Mouse (Mus musculus): ENCODE data around the gene Ryr1.
A peak's percentile ranks its signal among the peaks of the same experiment; 100 is the strongest.

Ryr1 gene

DNA sequence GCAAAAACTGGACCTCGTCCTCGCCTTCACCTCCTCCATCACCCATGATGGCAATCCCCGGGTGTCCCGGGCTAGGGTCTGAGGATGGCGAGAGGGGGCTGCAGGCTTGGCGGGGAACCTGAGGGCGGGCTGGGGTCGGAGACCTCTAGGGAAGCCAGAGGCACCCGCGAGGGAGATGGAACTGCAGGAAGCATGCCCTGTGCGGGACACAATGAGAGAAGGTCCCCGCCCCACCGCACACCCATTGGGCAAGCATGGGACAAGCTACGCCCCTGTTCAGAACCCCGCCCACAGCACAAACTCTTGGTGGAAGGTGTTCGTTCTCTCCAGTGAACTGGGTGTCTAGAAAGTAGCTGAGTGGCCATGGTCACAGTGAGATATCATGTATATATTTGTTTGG lies at the start of gene Ryr1:
Gene Ryr1 (minus strand): TSS at position 210 of the 400 bp plus-strand sequence.
- no peak for ATAC-seq (ENCODE audit: insufficient number of reproducible peaks, low FRiP score, low TSS enrichment)

- no peak for ATAC-seq (ENCODE audit: insufficient number of reproducible peaks, low FRiP score, low TSS enrichment)
Measured at GRCm38 (mm10) chr7:29172390-29173016, 47.5 kb upstream of the Ryr1 start.

DNA sequence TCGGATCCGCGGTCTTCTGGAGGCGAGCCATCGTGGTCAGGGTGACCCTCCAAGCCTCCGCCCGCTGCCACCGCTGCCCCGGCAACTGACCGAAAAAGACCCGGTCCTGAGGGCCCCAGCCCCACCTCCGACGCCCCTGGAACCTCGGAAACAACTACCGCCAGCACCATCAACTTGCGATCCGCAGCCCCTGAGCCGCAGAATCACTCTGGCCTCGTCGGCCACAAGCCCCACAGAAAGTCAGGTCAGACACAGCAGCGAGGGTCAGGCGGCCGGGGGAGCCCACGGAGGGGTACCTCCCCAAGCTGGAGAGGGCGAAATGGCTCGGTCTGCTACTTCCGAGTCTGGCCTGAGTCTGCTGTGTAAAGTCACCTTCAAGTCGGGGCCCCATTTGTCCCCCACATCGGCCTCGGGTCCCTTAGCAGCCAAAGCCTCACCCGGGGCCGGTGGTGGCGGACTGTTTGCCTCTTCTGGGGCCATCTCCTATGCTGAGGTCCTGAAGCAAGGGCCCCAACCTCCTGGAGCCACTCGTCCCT lies 46.7 kb upstream of the Ryr1 start:
- ATAC-seq (ENCODE audit: insufficient number of reproducible peaks, low FRiP score, low TSS enrichment) = no peak

DNA sequence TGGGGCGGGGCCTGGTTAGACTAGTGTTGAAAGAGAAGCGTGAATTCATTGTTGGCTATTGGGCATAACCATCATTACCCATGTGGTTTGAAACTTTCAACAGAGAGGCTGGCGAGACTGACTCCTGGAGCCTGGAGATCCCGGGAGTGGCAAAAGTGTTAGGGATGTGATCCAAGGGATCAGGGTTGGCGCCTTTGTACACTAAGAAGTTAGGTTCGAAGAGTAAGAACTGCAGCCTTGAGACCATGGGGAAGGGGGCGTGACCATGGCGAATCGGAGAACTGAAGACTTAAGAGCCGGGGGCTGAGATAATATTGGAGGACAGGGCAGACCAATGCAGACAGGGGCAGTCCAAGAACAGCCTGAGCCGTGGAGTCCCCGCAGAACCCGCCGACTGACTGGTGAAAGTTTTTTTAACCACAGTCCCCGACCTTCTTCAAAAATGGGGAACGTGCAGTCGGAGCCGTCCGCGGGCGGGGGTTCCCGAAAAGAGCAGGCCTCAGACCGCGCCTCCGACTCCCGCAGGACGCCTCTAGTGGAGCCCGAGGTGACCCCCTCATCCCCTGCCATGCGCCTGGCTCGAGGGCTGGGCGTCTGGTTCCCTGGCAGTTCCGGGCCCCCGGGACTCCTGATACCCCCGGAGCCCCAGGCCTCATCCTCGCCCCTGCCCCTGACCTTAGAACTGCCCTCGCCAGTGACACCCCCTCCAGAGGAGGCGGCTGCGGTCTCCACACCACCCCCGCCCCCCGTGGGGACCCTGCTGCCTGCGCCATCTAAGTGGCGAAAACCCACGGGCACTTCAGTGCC lies 46.0 kb upstream of the Ryr1 start:
- ATAC-seq (ENCODE audit: insufficient number of reproducible peaks, low FRiP score, low TSS enrichment) = no peak

- no peak; the same call in 1 of the 2 replicates for ATAC-seq (ENCODE audit: insufficient number of reproducible peaks, low FRiP score, low TSS enrichment)
Measured at GRCm38 (mm10) chr7:29170066-29170754, 45.2 kb upstream of the Ryr1 start, which contains the start of the genes Ggn and Spred3. Gene Ggn, plus strand, starts transcription at chr7:29170210. Gene Spred3, minus strand, starts transcription at chr7:29170411.

GRCm38 (mm10) chr7:29169231-29170065 lies 44.5 kb upstream of the Ryr1 start:
- ATAC-seq (ENCODE audit: insufficient number of reproducible peaks, low FRiP score, low TSS enrichment) = peak; percentile 80

DNA sequence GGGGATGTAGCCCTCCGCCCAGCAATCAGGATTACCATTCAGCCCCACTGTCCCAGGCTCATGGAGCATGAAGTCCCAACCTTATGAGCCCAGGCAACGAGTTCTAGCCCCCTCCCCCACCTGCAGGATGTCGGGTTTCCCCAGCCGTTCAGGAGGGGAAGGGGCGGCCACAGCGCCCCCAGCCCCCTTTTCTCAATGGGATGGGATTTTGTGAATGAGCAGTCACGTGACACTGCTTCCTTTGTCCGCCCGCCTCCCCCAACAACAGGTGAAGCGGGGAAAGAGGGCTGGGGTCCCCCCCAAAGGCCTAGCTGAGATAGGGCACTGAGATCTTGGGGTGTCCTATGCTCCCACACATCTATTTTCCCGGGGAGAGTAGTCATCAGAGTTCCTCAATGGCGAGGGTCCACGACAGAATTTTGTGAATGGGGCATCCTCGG lies 43.8 kb upstream of the Ryr1 start:
- ATAC-seq (ENCODE audit: insufficient number of reproducible peaks, low FRiP score, low TSS enrichment) = no peak

DNA sequence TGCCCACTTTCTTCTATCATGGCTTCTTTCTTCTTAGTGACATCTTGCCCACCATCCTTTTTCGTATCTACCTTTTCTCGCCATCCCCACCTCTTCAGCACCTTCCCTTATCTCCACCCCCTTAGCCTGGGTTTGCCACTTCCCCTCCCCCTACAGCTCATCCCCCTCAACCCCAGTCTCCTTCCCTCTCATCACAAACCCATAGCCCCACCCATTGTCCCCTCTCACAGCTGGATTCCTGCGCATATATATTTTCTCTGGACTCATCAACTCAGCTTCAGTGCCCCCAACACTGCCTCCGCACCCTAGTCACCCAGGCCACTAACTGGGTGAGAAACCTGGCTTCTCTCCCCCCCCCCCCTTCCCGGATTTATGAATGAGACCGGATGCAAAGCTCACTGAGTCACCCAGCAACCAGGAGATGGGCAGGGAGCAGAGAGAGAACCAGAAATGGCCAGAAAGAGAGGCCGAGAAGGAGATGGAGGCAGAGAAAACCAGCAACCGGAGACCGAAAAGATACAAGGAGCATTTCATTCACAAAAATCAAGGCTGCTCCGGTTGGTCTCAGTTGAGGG lies 43.2 kb upstream of the Ryr1 start:
- no peak for ATAC-seq (ENCODE audit: insufficient number of reproducible peaks, low FRiP score, low TSS enrichment)

DNA sequence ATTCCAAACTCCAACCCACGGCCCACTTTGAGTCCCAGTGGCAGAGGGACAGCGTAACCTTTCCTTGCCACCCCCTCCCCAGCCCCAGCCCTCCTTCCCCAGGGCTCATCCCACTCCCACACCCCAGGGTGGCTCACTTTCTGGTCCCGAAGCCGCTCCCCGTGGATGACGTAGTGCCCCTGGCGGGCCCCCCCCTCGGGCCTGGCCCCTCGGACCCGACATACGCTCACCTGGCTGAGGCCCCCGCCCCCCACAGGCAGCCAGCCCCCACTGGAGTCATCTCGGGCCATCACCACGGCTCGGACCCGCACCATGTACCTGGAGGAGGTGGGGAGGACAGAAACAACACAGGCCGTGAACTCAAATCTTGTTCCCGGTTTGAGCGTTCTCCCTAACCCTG lies 42.7 kb upstream of the Ryr1 start:
- no peak for ATAC-seq (ENCODE audit: insufficient number of reproducible peaks, low FRiP score, low TSS enrichment)

DNA sequence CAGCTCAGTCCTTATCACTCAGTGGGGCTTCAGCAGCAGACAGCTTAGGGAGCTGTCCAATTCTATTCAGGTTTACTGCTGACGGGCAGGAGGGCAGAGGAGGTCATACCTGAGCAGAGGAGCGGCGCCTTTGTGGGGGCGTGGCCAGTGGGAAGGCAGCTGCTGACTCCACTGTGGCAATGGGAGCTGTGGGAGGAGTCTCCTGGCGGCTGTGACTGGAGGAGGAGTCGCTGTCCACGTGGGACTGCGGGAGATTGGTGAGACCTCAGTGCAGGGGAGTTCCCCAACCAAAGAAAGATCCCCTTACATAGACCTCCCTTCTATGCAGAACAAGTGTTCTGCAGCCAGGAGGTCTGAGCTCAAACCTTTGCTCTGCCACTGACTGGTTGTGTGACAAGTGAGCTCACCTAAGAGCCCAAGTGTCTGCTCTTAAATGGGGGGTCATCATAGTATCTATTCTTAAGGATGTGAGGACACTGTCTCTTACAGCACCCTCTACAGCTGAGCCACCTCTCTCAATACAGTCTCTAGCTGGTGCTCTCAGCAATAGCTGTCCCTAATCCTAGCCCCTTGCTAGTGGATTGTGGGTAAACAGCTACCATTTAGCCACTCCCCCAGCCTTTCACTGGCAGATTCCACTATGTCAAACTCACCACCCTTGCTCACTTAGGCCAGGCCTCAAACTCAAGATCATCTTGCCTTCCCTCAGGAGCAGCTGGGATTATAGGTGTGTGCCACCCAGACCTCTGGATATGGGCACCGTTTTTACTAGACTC lies 38.0 kb upstream of the Ryr1 start:
- ATAC-seq (ENCODE audit: insufficient number of reproducible peaks, low FRiP score, low TSS enrichment) = no peak

GRCm38 (mm10) chr7:29162294-29162693 lies 37.3 kb upstream of the Ryr1 start:
- no peak for ATAC-seq (ENCODE audit: insufficient number of reproducible peaks, low FRiP score, low TSS enrichment)

DNA sequence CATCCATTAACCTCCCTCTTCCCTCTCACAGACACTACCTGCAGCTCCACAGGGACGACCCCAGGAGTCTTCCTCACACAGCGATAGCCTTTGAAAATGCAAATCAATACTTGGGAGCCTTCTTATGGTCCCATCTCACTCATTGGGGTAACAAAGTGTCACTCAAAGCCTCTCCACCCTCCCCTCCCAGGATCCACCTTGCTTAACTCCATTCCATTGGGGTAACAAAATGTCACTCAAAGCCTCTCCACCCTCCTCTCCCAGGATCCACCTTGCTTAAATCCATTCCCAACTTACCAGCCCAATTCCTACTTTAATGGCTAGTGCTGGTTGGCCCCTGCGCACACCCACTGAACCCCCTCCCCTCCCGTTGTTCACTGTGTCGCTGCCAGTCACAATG lies 33.3 kb upstream of the Ryr1 start:
- no peak for ATAC-seq (ENCODE audit: insufficient number of reproducible peaks, low FRiP score, low TSS enrichment)

DNA sequence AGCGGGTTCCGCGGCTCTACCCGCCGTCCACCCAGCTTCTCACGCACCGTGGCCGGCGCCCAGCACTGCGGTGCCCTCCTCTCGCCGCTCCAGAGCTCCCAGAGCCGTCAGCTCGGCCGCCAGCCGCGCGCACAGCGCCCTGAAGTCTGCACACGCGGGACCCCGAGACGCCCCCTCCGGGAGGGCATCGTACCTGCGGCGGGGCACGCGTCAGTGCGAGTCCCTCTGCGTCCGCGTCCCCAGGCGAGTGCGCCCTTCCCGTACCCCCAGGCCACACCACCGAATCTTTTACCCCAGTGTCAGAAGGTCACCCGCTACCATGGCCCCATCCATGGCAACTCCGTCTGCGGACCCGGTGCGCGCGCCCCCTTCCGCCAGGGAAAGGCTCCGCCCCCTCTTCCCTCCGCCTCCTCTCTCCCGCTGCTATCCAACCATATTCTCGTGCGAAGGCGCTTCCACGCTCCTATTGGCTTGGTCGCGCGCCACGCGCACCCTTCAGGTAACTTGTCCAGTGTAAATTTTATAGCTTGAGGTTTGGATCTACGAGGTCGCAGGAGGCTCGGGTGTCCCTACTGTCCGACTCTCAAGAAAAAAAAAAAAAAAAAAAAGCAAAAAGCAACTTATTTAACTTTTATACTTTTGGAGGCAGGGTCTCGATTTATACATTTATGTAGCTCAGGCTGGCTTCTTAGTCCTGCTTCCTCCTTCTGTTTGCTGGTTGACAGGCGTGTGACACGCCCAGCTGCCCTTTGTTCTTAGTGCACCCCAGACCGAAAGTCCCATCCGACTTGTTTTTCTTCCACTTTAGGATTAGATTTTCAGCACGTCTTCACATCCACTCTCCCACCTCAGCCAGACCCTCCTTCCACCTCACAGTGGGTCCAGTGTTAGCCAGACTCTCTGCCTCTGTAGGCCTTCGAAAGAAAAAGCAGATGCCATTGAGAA lies 31.1 kb upstream of the Ryr1 start, which contains the start of gene Fam98c:
Gene Fam98c (minus strand): TSS at position 397 of the 945 bp plus-strand sequence.
- peak; percentile 80 for ATAC-seq (ENCODE audit: insufficient number of reproducible peaks, low FRiP score, low TSS enrichment)

DNA sequence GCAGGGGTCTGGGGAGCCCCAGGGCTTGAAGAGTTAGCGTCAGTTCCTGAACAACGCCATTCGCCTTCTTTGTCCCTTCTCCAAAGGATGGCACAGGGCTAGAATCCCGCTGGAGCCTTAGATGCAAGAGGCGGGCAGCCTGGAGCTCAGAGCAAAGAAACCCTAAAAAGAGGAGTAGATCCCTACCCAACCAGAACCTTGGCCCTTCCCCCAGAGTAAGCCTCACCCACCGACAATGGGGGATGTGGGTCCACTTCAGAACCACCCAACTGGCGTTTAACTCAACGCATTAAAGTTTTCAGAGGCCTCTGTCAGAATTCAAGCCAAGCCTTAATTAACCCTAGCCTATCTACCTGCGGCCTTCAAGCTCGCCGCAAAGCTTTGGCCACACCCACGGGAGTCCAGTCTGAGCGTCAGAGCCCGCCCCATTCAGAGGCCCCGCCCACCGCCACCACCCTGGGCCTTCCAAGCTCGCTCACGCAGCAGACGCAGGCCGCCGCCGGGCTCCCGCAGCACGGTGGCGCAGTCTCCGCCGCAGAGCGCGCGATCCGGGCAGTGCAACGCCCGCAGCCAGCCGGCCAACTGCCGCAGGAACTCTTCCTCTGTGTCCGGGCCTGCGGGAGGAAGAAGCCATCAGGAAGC lies 30.3 kb upstream of the Ryr1 start:
- ATAC-seq (ENCODE audit: insufficient number of reproducible peaks, low FRiP score, low TSS enrichment) = peak; percentile 79

DNA sequence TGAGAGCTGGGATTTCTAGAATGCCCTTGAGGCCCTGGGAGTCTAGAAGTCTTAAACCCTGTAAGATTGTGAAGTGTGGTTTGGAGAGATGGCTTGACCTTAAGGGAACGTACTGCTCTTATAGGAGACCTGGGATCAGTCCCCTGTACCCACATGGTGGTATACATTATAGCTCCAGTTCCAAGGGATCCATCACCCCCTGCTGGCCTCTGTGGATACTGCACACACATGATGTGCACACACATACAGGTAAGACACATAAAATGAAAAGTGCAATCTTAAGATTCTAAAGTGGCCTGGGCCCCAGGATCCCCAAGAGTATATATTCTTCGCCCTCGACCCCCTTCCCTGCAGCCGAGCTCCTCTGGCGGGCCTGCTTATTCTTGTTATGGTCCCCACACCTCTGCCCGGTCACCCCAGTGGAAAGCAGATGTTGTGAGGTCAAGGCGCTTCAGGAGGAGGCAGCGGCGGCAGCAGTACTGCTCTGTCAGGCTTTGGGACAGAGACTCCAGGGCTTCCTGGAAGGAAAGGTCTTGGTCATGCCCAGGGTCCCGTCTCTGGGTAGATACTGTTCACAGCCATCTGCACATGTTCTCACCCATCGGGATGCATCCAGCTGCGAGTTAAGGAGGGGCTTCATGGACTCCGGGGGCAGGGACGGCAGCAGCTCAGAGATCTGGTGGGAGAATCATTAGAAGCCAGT lies 29.2 kb upstream of the Ryr1 start:
- no peak for ATAC-seq (ENCODE audit: insufficient number of reproducible peaks, low FRiP score, low TSS enrichment)

- ATAC-seq (ENCODE audit: insufficient number of reproducible peaks, low FRiP score, low TSS enrichment) = no peak
Measured at GRCm38 (mm10) chr7:29151486-29151885, 26.5 kb upstream of the Ryr1 start.

- ATAC-seq (ENCODE audit: insufficient number of reproducible peaks, low FRiP score, low TSS enrichment) = no peak
Measured at GRCm38 (mm10) chr7:29148771-29149170, 23.8 kb upstream of the Ryr1 start.
